ENCODE assay signal across 17 mouse cellular contexts in genomic region chr5:36478540-36479420, GRCm38 (mm10). TPM values are rescaled to one million over a fixed set of nuclear protein-coding genes. Genes with fewer than 3 reads are reported as not detected.
DNase-seq lines count a peak whose midpoint lies in the region; TF ChIP-seq lines count a peak whose summit lies in the region.
"Had no signal": no experiment of that assay in that cellular context is flagged by ENCODE, and none has a peak within 500 bp of the region (broad histone marks: within the 10 kb centered on the region; RNA-seq: fewer than 3 reads in every experiment).

No protein-coding gene starts in this region.

- H3K9ac ChIP-seq in liver, adult 2 months (ENCODE audit: low read depth, low read length): no peak overlapping the region
- H3K9ac ChIP-seq: kidney, embryonic 15.5 days; limb, embryonic 12.5 days; liver, embryonic 15.5 days had no signal

- H3K27ac ChIP-seq in liver, adult 2 months (replicated peaks; ENCODE audit: insufficient read depth, low read depth, low read length): no peak overlapping the region; the same call in 1 of the 2 replicates
- H3K27ac ChIP-seq: embryonic facial prominence, embryonic 10.5 days; hindbrain, embryonic 14.5 days; kidney, embryonic 15.5 days; limb, embryonic 12.5 days; liver, embryonic 15.5 days had no signal

- no peaks in the 10 kb centered on the region for H3K27me3 ChIP-seq in liver, adult 2 months (ENCODE audit: control insufficient read depth, insufficient read depth, low read length)
- H3K27me3 ChIP-seq: CH12.LX; kidney, embryonic 15.5 days; limb, embryonic 12.5 days; liver, embryonic 15.5 days had no signal

- H3K4me3 ChIP-seq in liver, adult 2 months (ENCODE audit: insufficient read depth, low read depth, low read length): no peak overlapping the region
- H3K4me3 ChIP-seq: embryonic facial prominence, embryonic 10.5 days; kidney, embryonic 15.5 days; limb, embryonic 12.5 days; liver, embryonic 15.5 days had no signal

- WGBS in liver, adult 2 months: 34% methylated on average over 6 of the region's 6 CpGs

- H3K4me1 ChIP-seq in liver, adult 2 months (ENCODE audit: control insufficient read depth, insufficient read depth, low read length): peaks cover 34% of the 10 kb centered on the region

- TF ChIP-seq POLR2A in liver, adult 2 months (IDR thresholded peaks at IDR 0.05; ENCODE audit: extremely low read depth, insufficient read depth, low read length): no peak

- peaks cover 39% of the 10 kb centered on the region for H3K79me2 ChIP-seq in liver, adult 2 months (ENCODE audit: control insufficient read depth, insufficient read depth, low read length)

- peak; percentile 43 for DNase-seq in adrenal gland, postnatal 10 days
- no peak for DNase-seq in adrenal gland, postnatal 25 days
- peak; percentile 33 for DNase-seq in heart, adult 8-10 months (ENCODE audit: low spot score)
- DNase-seq in heart, postnatal 4 days: no peak
- DNase-seq in liver, adult 2 months (ENCODE audit: extremely low read depth, low read depth, low spot score): peak; percentile 73
- no peak for DNase-seq in liver
- peak; percentile 14 for DNase-seq in T-cell, adult 2 months (ENCODE audit: low spot score)
- DNase-seq in cerebellum, adult 18-20 months: no peak
- DNase-seq: cerebellum, adult 8-10 months; right cerebral cortex, postnatal 4 days; thymus, postnatal 25 days had no signal

- peaks cover 3% of the 10 kb centered on the region for H3K36me3 ChIP-seq in liver, adult 2 months (ENCODE audit: control insufficient read depth, insufficient read depth, low read length)

- no peak for TF ChIP-seq CTCF in liver, adult 2 months (IDR thresholded peaks at IDR 0.05; ENCODE audit: low read depth, low read length)

RNA-seq across cellular contexts. Expression of gene Tada2b, which starts 5.3 kb away (rescaled TPM):
- 10 to 100 TPM; 32.6 to 34.8 TPM for total RNA-seq in adrenal gland, postnatal 10 days (2021)
- total RNA-seq in adrenal gland, postnatal 25 days (2021): 34.1 and 40.9 TPM in 2 replicates
- total RNA-seq in heart, adult 8-10 months (2022): 10 to 100 TPM; 13.8 to 17.5 (median 15.3) TPM
- 10 to 100 TPM; 18.9 to 21.3 TPM for total RNA-seq in heart, postnatal 4 days (2021)
- 5.1 and 6.0 TPM in 2 replicates for total RNA-seq in liver, adult 2 months (2014; rRNA removed)
- 13.6 and 14.4 TPM in 2 replicates for polyA plus RNA-seq in liver, adult 2 months (2012; rRNA removed)

RNA-seq across cellular contexts. Expression of gene Ccdc96, which starts 5.6 kb away (rescaled TPM):
- under 1 TPM; 0.15 to 0.36 TPM for total RNA-seq in adrenal gland, postnatal 10 days (2021)
- 0.43 and 0.49 TPM in 2 replicates for total RNA-seq in adrenal gland, postnatal 25 days (2021)
- total RNA-seq in heart, adult 8-10 months (2022): under 1 TPM; 0.25 to 0.49 (median 0.31) TPM
- total RNA-seq in heart, postnatal 4 days (2021): under 1 TPM; 0.19 to 0.23 TPM
- total RNA-seq in liver, adult 2 months (2014; rRNA removed): not detected in 2 replicates
- 0.10 TPM in 1 of 2 replicates, not detected in the other for polyA plus RNA-seq in liver, adult 2 months (2012; rRNA removed)

RNA-seq across cellular contexts. Expression of gene Grpel1, which starts 14.0 kb away (rescaled TPM):
- total RNA-seq in adrenal gland, postnatal 10 days (2021): 100 to 1,000 TPM; 101 to 103 TPM
- 68.9 and 70.2 TPM in 2 replicates for total RNA-seq in adrenal gland, postnatal 25 days (2021)
- total RNA-seq in heart, adult 8-10 months (2022): 10 to 100 TPM; 61.7 to 66.2 (median 64.4) TPM
- total RNA-seq in heart, postnatal 4 days (2021): 10 to 100 TPM; 58.3 to 61.5 TPM
- total RNA-seq in liver, adult 2 months (2014; rRNA removed): 42.0 and 44.5 TPM in 2 replicates
- 42.8 and 55.1 TPM in 2 replicates for polyA plus RNA-seq in liver, adult 2 months (2012; rRNA removed)

Comparison
In these comparisons a context has a peak if more than half of its experiments do, and no peak if none do; other contexts are left out.
1. DNase-seq: peak in adrenal gland, postnatal 10 days (single experiment), heart, adult 8-10 months (single experiment), liver, adult 2 months (single experiment) and T-cell, adult 2 months (single experiment); none in adrenal gland, postnatal 25 days (single experiment), heart, postnatal 4 days (single experiment), liver (single experiment) and cerebellum, adult 18-20 months (0 of 2).